In the genomic region with DNA sequence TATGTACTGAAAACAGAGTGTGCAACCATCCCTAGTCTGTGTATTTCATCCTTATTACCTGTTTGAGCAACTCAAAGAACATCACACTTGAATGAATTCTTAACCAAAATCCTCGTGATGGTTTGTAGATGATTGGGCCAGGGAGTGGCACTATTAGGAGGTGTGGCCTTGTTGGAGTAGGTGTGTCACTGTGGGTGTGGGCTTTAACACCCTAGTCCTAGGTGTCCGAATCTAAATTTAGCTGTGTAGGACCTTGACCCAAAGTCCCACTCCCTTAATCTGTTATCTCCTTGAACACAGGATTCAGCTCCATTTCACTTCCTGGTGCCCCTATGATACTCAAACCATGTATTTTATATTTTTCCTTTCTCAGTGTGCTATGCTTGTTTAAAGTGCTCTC, we compare ENCODE assay signal across 24 mouse cellular contexts. TPM values are rescaled to one million over a fixed set of nuclear protein-coding genes. Genes with fewer than 3 reads are reported as not detected.
DNase-seq lines count a peak whose midpoint lies in the region; ATAC-seq and TF ChIP-seq lines count a peak whose summit lies in the region.
"Had no signal": no experiment of that assay in that cellular context is flagged by ENCODE, and none has a peak within 500 bp of the region (broad histone marks: within the 10 kb centered on the region; RNA-seq: fewer than 3 reads in every experiment).

No protein-coding gene starts in this region.

- peak; percentile 53; the same call in 1 of the 2 replicates for ATAC-seq in intestine, embryonic 16.5 days
- ATAC-seq in intestine, postnatal 0 days = no peak
- peak; percentile 59; the same call in 1 of the 2 replicates for ATAC-seq in liver, embryonic 12.5 days
- no peak for ATAC-seq in liver, embryonic 11.5 days (replicated peaks; ENCODE audit: low FRiP score)
- ATAC-seq in liver, embryonic 13.5 days (ENCODE audit: low read depth) = 0 out of 2 replicates have a peak, but pooled peaks have one; percentile 39
- peak; percentile 32; the same call in 1 of the 2 replicates for ATAC-seq in liver, embryonic 16.5 days (ENCODE audit: low read depth)
- ATAC-seq in liver, postnatal 0 days = no peak
- ATAC-seq: activated CD4-positive, CD25-positive, alpha-beta regulatory T cell, adult 4 months; CD4-positive, CD25-positive, alpha-beta regulatory T cell, adult 4 months; Patski had no signal

- H3K9ac ChIP-seq in intestine, embryonic 16.5 days (ENCODE audit: low read depth, low read length) = no peak overlapping the region
- no peak overlapping the region for H3K9ac ChIP-seq in intestine, postnatal 0 days (ENCODE audit: low read depth, low read length)
- H3K9ac ChIP-seq in liver, embryonic 12.5 days = no peak overlapping the region
- H3K9ac ChIP-seq in liver, embryonic 11.5 days (ENCODE audit: low read depth, low read length) = no peak overlapping the region
- no peak overlapping the region for H3K9ac ChIP-seq in liver, embryonic 13.5 days
- H3K9ac ChIP-seq in liver, embryonic 16.5 days (ENCODE audit: low read depth, low read length) = no peak overlapping the region
- H3K9ac ChIP-seq in liver, postnatal 0 days (replicated peaks) = no peak overlapping the region

- 76% methylated on average over 2 of the region's 2 CpGs for WGBS in intestine, embryonic 16.5 days
- whole genome bisulfite sequencing in intestine, postnatal 0 days = 37% methylated on average over 2 of the region's 2 CpGs
- WGBS in liver, embryonic 12.5 days (ENCODE audit: insufficient replicate concordance) = 52% methylated on average over 2 of the region's 2 CpGs
- 59% methylated on average over 2 of the region's 2 CpGs for WGBS in liver, embryonic 11.5 days
- 25% methylated on average over 2 of the region's 2 CpGs for WGBS in liver, embryonic 13.5 days (ENCODE audit: insufficient replicate concordance)
- 46% methylated on average over 2 of the region's 2 CpGs for WGBS in liver, embryonic 16.5 days (ENCODE audit: insufficient replicate concordance)
- WGBS in liver, postnatal 0 days (ENCODE audit: insufficient replicate concordance) = 65% methylated on average over 2 of the region's 2 CpGs

- H3K27ac ChIP-seq in intestine, embryonic 16.5 days (ENCODE audit: low read length) = no peak overlapping the region
- H3K27ac ChIP-seq in intestine, postnatal 0 days (ENCODE audit: low read depth, low read length) = no peak overlapping the region
- H3K27ac ChIP-seq in liver, embryonic 12.5 days = no peak overlapping the region
- H3K27ac ChIP-seq in liver, embryonic 11.5 days (ENCODE audit: low read depth, low read length) = no peak overlapping the region
- no peak overlapping the region for H3K27ac ChIP-seq in liver, embryonic 13.5 days
- H3K27ac ChIP-seq in liver, embryonic 16.5 days (ENCODE audit: low read length) = no peak overlapping the region
- H3K27ac ChIP-seq in liver, postnatal 0 days (ENCODE audit: low read depth) = no peak overlapping the region

- TF ChIP-seq CTCF in intestine, postnatal 0 days (IDR thresholded peaks at IDR 0.05; ENCODE audit: low read depth) = no peak
- TF ChIP-seq CTCF in liver, postnatal 0 days (IDR thresholded peaks at IDR 0.05; ENCODE audit: low read depth) = no peak

- no peaks in the 10 kb centered on the region for H3K9me3 ChIP-seq in intestine, embryonic 16.5 days (ENCODE audit: control insufficient read depth, low read length)
- no peaks in the 10 kb centered on the region for H3K9me3 ChIP-seq in intestine, postnatal 0 days (ENCODE audit: control insufficient read depth)
- H3K9me3 ChIP-seq in liver, embryonic 12.5 days (replicated peaks) = no peaks in the 10 kb centered on the region
- no peaks in the 10 kb centered on the region for H3K9me3 ChIP-seq in liver, embryonic 11.5 days (ENCODE audit: control insufficient read depth, low read length)
- H3K9me3 ChIP-seq in liver, embryonic 13.5 days (replicated peaks) = no peaks in the 10 kb centered on the region
- H3K9me3 ChIP-seq in liver, embryonic 16.5 days (replicated peaks; ENCODE audit: control insufficient read depth, low read length) = no peaks in the 10 kb centered on the region
- H3K9me3 ChIP-seq in liver, postnatal 0 days (ENCODE audit: low read length) = no peaks in the 10 kb centered on the region
- H3K9me3 ChIP-seq: G1E had no signal

- no peak for TF ChIP-seq EP300 in liver, postnatal 0 days (IDR thresholded peaks at IDR 0.05; ENCODE audit: low read depth)

- H3K27me3 ChIP-seq in intestine, embryonic 16.5 days (replicated peaks; ENCODE audit: control insufficient read depth, insufficient read depth, low read length) = no peaks in the 10 kb centered on the region
- H3K27me3 ChIP-seq in intestine, postnatal 0 days (replicated peaks; ENCODE audit: control insufficient read depth, insufficient read depth, low read length) = no peaks in the 10 kb centered on the region
- no peaks in the 10 kb centered on the region for H3K27me3 ChIP-seq in liver, embryonic 12.5 days (replicated peaks)
- H3K27me3 ChIP-seq in liver, embryonic 11.5 days (replicated peaks; ENCODE audit: control insufficient read depth, insufficient read depth, low read length) = no peaks in the 10 kb centered on the region
- H3K27me3 ChIP-seq in liver, embryonic 13.5 days = no peaks in the 10 kb centered on the region
- H3K27me3 ChIP-seq in liver, embryonic 16.5 days (ENCODE audit: control insufficient read depth, insufficient read depth, low read depth, low read length) = no peaks in the 10 kb centered on the region
- no peaks in the 10 kb centered on the region for H3K27me3 ChIP-seq in liver, postnatal 0 days (ENCODE audit: insufficient read depth, low read length)
- H3K27me3 ChIP-seq: CH12.LX, Patski had no signal

- H3K4me3 ChIP-seq in intestine, embryonic 16.5 days (ENCODE audit: low read length) = no peak overlapping the region
- no peak overlapping the region for H3K4me3 ChIP-seq in intestine, postnatal 0 days (ENCODE audit: low read depth, low read length)
- no peak overlapping the region for H3K4me3 ChIP-seq in liver, embryonic 12.5 days
- no peak overlapping the region for H3K4me3 ChIP-seq in liver, embryonic 11.5 days (ENCODE audit: low read depth, low read length)
- H3K4me3 ChIP-seq in liver, embryonic 13.5 days (replicated peaks) = no peak overlapping the region
- H3K4me3 ChIP-seq in liver, embryonic 16.5 days (ENCODE audit: low read depth, low read length) = no peak overlapping the region
- no peak overlapping the region for H3K4me3 ChIP-seq in liver, postnatal 0 days (ENCODE audit: low read depth, low read length)

- H3K36me3 ChIP-seq in intestine, embryonic 16.5 days (ENCODE audit: control insufficient read depth, insufficient read depth, low read length) = no peaks in the 10 kb centered on the region
- no peaks in the 10 kb centered on the region for H3K36me3 ChIP-seq in intestine, postnatal 0 days (ENCODE audit: control insufficient read depth, insufficient read depth)
- H3K36me3 ChIP-seq in liver, embryonic 12.5 days = no peaks in the 10 kb centered on the region
- no peaks in the 10 kb centered on the region for H3K36me3 ChIP-seq in liver, embryonic 11.5 days (ENCODE audit: control insufficient read depth, insufficient read depth, low read length)
- no peaks in the 10 kb centered on the region for H3K36me3 ChIP-seq in liver, embryonic 13.5 days
- no peaks in the 10 kb centered on the region for H3K36me3 ChIP-seq in liver, embryonic 16.5 days (ENCODE audit: control insufficient read depth, insufficient read depth)
- H3K36me3 ChIP-seq in liver, postnatal 0 days (replicated peaks; ENCODE audit: insufficient read depth, low read length) = no peaks in the 10 kb centered on the region
- H3K36me3 ChIP-seq: G1E had no signal

- H3K4me2 ChIP-seq in intestine, embryonic 16.5 days (ENCODE audit: low read depth, low read length) = no peak overlapping the region
- H3K4me2 ChIP-seq in intestine, postnatal 0 days (replicated peaks; ENCODE audit: low read depth) = no peak overlapping the region
- H3K4me2 ChIP-seq in liver, embryonic 12.5 days = no peak overlapping the region
- H3K4me2 ChIP-seq in liver, embryonic 11.5 days = no peak overlapping the region
- H3K4me2 ChIP-seq in liver, embryonic 13.5 days = no peak overlapping the region
- H3K4me2 ChIP-seq in liver, embryonic 16.5 days (ENCODE audit: low read depth, low read length) = no peak overlapping the region
- no peak overlapping the region for H3K4me2 ChIP-seq in liver, postnatal 0 days (ENCODE audit: low read depth, low read length)

- no peak for DNase-seq in liver, embryonic 11.5 days (ENCODE audit: low spot score)
- no peak for DNase-seq in liver, embryonic 13.5 days
- no peak for DNase-seq in liver
- no peak for DNase-seq in liver, postnatal 0 days
- DNase-seq: adrenal gland, adult 2 months; adrenal gland, adult 8-10 months; adrenal gland, postnatal 10 days; adrenal gland, postnatal 14 days; adrenal gland, postnatal 25 days; adrenal gland, postnatal 36 days; B cell, adult 2 months; cerebellum, adult 11 months; cerebellum, adult 11-12 months had no signal

- no peaks in the 10 kb centered on the region for H3K4me1 ChIP-seq in intestine, embryonic 16.5 days (ENCODE audit: control insufficient read depth, insufficient read depth, low read length)
- no peaks in the 10 kb centered on the region for H3K4me1 ChIP-seq in intestine, postnatal 0 days (replicated peaks; ENCODE audit: control insufficient read depth, insufficient read depth, low read length)
- H3K4me1 ChIP-seq in liver, embryonic 12.5 days = peaks cover 11% of the 10 kb centered on the region
- no peaks in the 10 kb centered on the region for H3K4me1 ChIP-seq in liver, embryonic 11.5 days (replicated peaks; ENCODE audit: control insufficient read depth, insufficient read depth, low read length)
- peaks cover 12% of the 10 kb centered on the region for H3K4me1 ChIP-seq in liver, embryonic 13.5 days (replicated peaks)
- H3K4me1 ChIP-seq in liver, embryonic 16.5 days (ENCODE audit: control insufficient read depth, low read depth, low read length) = peaks cover 6% of the 10 kb centered on the region
- no peaks in the 10 kb centered on the region for H3K4me1 ChIP-seq in liver, postnatal 0 days (ENCODE audit: insufficient read depth)

RNA-seq across cellular contexts. Expression of a gene that starts 37.2 kb away (rescaled TPM):
- 22.5 and 23.5 TPM in 2 replicates for polyA plus RNA-seq in intestine, embryonic 16.5 days (2015; fragmentation: Nextera tagmentation; extraction: Ambion mirVana)
- polyA plus RNA-seq in intestine, postnatal 0 days (2015; fragmentation: Nextera tagmentation; extraction: Ambion mirVana) = 32.5 and 32.6 TPM in 2 replicates
- polyA plus RNA-seq in liver, embryonic 12.5 days (2016; fragmentation: Nextera tagmentation; extraction: Ambion mirVana) = 60.1 TPM in 2 replicates
- polyA plus RNA-seq in liver, embryonic 11.5 days (2014; fragmentation: Nextera tagmentation; extraction: Ambion mirVana) = 66.0 and 67.9 TPM in 2 replicates
- polyA plus RNA-seq in liver, embryonic 13.5 days (2015; fragmentation: Nextera tagmentation; extraction: Ambion mirVana) = 43.5 and 47.6 TPM in 2 replicates
- 25.1 and 25.7 TPM in 2 replicates for polyA plus RNA-seq in liver, embryonic 16.5 days (2015; fragmentation: Nextera tagmentation; extraction: Ambion mirVana)
- polyA plus RNA-seq in liver, postnatal 0 days (2015; fragmentation: Nextera tagmentation; extraction: Ambion mirVana) = 11.8 and 16.8 TPM in 2 replicates

RNA-seq across cellular contexts. Expression of a gene that starts 55.6 kb away (rescaled TPM):
- not detected in 2 replicates for polyA plus RNA-seq in intestine, embryonic 16.5 days (2015; fragmentation: Nextera tagmentation; extraction: Ambion mirVana)
- polyA plus RNA-seq in intestine, postnatal 0 days (2015; fragmentation: Nextera tagmentation; extraction: Ambion mirVana) = not detected in 2 replicates
- not detected in 2 replicates for polyA plus RNA-seq in liver, embryonic 12.5 days (2016; fragmentation: Nextera tagmentation; extraction: Ambion mirVana)
- polyA plus RNA-seq in liver, embryonic 11.5 days (2014; fragmentation: Nextera tagmentation; extraction: Ambion mirVana) = not detected in 2 replicates
- not detected in 2 replicates for polyA plus RNA-seq in liver, embryonic 13.5 days (2015; fragmentation: Nextera tagmentation; extraction: Ambion mirVana)
- not detected in 2 replicates for polyA plus RNA-seq in liver, embryonic 16.5 days (2015; fragmentation: Nextera tagmentation; extraction: Ambion mirVana)
- polyA plus RNA-seq in liver, postnatal 0 days (2015; fragmentation: Nextera tagmentation; extraction: Ambion mirVana) = not detected in 2 replicates
- polyA plus RNA-seq: activated CD4-positive, CD25-positive, alpha-beta regulatory T cell, adult 4 months; adrenal gland, adult 2 months; brain, embryonic 14.5 days; C2C12; CD4-positive, CD25-positive, alpha-beta regulatory T cell, adult 4 months; G1E; Patski had no signal

Comparison
In these comparisons a context has a peak if more than half of its experiments do, and no peak if none do; other contexts are left out.
1. ATAC-seq: peak in intestine, embryonic 16.5 days (single experiment), liver, embryonic 12.5 days (single experiment), liver, embryonic 13.5 days (single experiment) and liver, embryonic 16.5 days (single experiment); none in intestine, postnatal 0 days (single experiment), liver, embryonic 11.5 days (single experiment) and liver, postnatal 0 days (single experiment).